Mouse (Mus musculus) cerebellum, adult 18-20 months (tissue): ENCODE data around the gene Olfr486.
"Not testable (repeated sequence)": the region's sequence is repeated elsewhere in the genome, so short reads cannot be mapped to it uniquely, and the experiment has no call there.

Source experiments
- DNase-seq, 2 experiments: peaks; one replicate each; pipeline ENCODE4 v3.0.0; 2021

Gene Olfr486

GRCm38 (mm10) chr7:108172642-108173041 lies at the start of gene Olfr486:
TSS of gene Olfr486 (minus strand) at chr7:108172742.
- DNase-seq = not testable (repeated sequence)

DNA sequence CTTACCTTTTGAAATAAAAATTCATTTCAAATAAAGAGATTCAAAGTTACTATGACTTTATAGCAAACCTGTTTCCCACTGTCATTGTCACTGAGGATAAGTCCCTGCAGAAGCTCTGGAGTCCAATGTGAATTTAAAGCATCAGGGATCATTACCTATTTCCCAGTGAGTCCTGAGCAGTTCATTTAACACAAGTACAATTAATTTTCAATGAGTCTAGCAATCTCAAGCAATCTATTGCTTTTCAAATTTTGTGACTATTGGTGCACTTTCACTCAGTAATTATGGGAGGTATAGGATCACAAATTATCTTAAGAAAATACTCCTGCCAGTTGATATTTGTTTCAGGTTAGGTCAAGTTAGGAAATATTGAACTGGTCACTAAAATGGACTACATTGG lies 42.0 kb upstream of the Olfr486 start, which contains the start of gene Olfr487:
Gene Olfr487 (minus strand): TSS at position 101 of the 400 bp plus-strand sequence.
- DNase-seq = not testable (repeated sequence)

DNA sequence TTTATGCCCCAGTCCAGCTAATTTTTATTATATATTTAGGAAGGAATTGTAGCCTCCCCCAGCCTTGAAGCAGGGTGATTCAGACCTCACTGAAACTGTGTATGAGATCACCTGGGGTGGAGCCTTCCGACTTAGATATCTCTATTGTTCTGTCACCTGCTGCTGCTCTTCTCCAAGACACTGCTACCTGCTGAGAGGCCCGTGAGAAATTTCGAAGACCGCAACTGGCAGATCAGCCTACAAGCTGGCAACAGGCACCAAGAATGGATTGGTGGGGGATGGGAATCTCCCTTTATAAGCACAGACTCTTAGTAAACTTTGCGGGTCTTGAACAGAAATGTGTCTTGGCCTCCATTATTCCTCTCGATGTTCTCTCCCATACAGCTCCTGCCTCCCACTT lies 24.4 kb upstream of the Olfr486 start:
- no peak for DNase-seq

DNA sequence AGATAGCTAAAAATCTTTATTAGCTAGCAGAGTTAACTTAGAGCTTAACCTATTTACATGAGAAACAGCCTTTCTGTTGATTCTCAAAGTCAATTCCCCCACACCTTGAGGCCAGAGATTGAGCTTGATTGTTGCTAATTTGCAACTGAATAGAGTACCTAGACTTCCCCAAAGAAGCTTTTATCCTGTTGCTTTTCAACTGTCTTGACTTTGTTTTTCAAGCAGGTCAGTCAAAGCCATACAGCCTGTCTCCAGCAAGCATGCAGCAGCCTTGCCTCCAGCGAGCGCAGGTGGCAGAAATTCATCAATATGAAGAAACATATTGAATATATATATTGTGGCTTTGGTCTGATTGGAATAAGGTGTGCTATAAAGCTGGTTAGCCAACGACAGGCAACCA lies 23.8 kb upstream of the Olfr486 start:
- not testable (repeated sequence) for DNase-seq

DNA sequence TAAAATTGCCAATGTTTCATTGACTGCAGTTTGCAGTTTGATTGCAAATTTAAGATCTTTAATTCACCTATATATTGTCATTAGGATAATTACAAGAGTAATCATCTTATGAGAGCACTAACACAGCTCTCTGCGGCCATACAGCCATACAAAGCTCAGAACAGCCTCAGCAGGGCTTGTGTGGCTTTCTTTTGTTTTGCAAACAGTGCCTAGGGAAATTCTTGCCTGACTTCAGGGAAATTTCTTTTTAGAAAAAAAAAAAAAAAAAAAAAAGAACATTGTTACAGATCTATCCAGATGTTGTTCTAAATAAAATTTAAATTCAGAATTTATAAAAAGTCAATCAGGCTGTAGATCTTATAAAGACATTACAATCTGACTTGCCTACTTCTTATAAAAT lies 20.2 kb upstream of the Olfr486 start:
- DNase-seq = not testable (repeated sequence)

GRCm38 (mm10) chr7:108191196-108191595 lies 18.7 kb upstream of the Olfr486 start:
- not testable (repeated sequence) for DNase-seq

- not testable (repeated sequence) for DNase-seq
Observed at GRCm38 (mm10) chr7:108185237-108185636, 12.7 kb upstream of the Olfr486 start.

DNA sequence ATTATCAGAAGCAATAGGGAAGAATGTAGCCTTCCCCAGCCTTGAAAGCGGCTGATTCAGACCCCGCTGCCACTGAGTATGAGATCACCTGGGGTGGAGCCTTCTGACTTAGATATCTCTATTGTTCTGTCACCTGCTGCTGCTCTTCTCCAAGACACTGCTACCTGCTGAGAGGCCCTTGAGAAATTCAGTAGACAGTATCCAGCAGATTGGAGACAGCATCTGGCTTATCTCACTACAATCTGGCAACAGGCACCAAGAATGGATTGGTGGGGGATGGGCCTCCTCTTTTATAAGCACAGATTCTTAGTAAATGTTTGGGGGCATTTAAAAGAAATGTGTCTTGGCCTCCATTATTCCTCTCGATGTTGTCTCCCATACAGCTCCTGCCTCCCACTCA lies 11.9 kb upstream of the Olfr486 start:
- not testable (repeated sequence) for DNase-seq

DNA sequence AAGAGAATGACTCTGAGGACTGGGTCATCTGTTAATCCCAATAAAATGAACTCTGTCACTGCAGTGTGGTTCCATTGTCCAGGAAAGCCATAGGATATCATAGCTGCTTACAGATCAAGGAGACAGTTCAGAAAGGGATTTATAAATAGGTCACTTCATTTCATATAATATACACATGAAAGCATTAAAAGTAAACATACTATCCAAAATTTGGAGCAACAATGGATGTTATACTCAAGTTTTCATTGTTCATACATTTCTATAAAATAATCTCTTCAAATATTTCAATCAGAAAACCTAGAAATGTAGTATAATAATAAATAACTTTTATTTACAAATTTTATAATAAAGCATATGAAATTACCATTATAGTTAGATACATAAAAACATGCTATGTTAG lies 12.8 kb downstream of the Olfr486 start, which contains the start of gene Olfr485:
Gene Olfr485 (minus strand): TSS at position 101 of the 400 bp plus-strand sequence.
- DNase-seq = no peak

- DNase-seq = no peak
Observed at GRCm38 (mm10) chr7:108127349-108127748, 45.2 kb downstream of the Olfr486 start, which contains the start of gene Olfr484. TSS of gene Olfr484 (minus strand) at chr7:108127449.
